Mouse (Mus musculus) hindbrain, embryonic 12.5 days (tissue): Measurements from ENCODE around the gene Myo15b. TPM values are rescaled to one million over a fixed set of nuclear protein-coding genes. Genes with fewer than 3 reads are reported as not detected.

ENCODE experiments used
- ATAC-seq: fragments of 200-750 bp; cut with Nextera tagmentation; 2 replicates; pipeline ENCODE4 v1.8.0; 2017; ENCODE audit warnings: moderate TSS enrichment; ENCODE audit not compliant: low FRiP score
- H3K27ac ChIP-seq: fragments of 300-500 bp; sonication (generic); 2 replicates; pipeline ENCODE4 v1.5.1; 2016; ENCODE audit warnings: mild to moderate bottlenecking
- H3K27me3 ChIP-seq: fragments of 300-500 bp; sonication (generic); 2 replicates; pipeline ENCODE4 v1.6.1; 2016; ENCODE audit warnings: mild to moderate bottlenecking
- H3K36me3 ChIP-seq: fragments of 300-500 bp; sonication (generic); 2 replicates; pipeline ENCODE4 v1.6.1; 2016; ENCODE audit warnings: mild to moderate bottlenecking
- H3K4me1 ChIP-seq: fragments of 300-500 bp; sonication (generic); 2 replicates; pipeline ENCODE4 v1.6.1; 2016
- H3K4me2 ChIP-seq: fragments of 300-500 bp; sonication (generic); replicated peaks from 2 replicates; pipeline ENCODE4 v1.6.1; 2016; ENCODE audit warnings: mild to moderate bottlenecking
- H3K4me3 ChIP-seq: fragments of 300-500 bp; sonication (generic); 2 replicates; pipeline ENCODE4 v1.5.1; 2016; ENCODE audit warnings: mild to moderate bottlenecking
- H3K9ac ChIP-seq: fragments of 300-500 bp; sonication (generic); 2 replicates; pipeline ENCODE4 v1.6.1; 2016; ENCODE audit warnings: mild to moderate bottlenecking, moderate library complexity
- H3K9me3 ChIP-seq: fragments of 300-500 bp; sonication (generic); replicated peaks from 2 replicates; pipeline ENCODE4 v1.6.1; 2016; ENCODE audit warnings: mild to moderate bottlenecking
- WGBS: fragments of 180-500 bp; shearing (Covaris S2); methylation state at CpG from one replicate; pipeline ENCODE4 v1.1.7; 2016; 5-methylcytosine and 5-hydroxymethylcytosine counted together
- polyA plus RNA-seq: library from polyadenylated mRNA; unstranded; fragments of >200 nt; fragmentation: Nextera tagmentation; extraction: Ambion mirVana; gene quantifications from 2 replicates; pipeline ENCODE4 v1.2.1, GENCODE M21; 2016

The Myo15b gene
- polyA plus RNA-seq, 1 experiment from 2014 or later: 0.12 TPM

DNA sequence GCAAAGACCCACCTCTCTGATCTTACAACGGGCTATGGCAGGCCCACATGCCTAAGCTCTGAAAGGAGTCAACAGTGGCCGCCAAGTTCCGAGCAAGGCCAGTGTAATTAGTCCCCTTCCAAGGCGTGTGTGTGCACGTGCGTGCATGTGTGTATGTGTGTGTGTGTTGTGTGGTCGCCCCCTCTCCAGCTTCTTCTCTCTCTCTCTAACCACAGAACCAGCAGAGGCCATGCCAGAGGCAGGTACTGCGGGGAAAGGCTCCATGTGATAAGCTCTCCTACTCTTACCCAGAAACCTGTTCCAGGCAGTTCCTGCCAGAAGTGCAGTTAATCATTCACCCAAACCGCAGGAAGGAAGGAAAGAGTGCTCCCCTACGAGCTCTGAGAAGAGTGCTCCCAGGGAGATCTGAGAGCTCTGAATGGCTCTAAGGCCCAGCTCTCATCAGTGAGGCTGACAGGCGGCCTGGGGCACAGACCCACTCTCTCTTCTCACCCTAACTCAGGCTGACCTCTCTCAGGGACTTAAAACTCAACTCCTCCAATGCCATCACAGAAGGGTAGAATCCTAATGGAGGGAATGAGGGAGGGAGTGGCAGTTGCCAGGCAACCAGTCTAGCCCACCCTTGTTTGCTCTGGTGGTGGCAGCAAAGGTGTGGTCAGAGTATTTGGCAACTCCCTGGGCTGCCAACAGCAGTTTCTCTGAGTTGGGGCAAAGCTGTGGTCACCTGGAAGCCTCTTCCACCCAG, 53.6 kb downstream of the Myo15b start, which contains the start of gene Smim6:
Gene Smim6, plus strand, starts transcription at position 386 of the 745 bp plus-strand sequence.
- Histone ChIP-seq H3K4me2 (no peak within 1 kb of the TSS), H3K27ac (no peak within 1 kb of the TSS), H3K4me1 (no peaks in the 10 kb centered on the region), H3K4me3 (no peak within 1 kb of the TSS), H3K27me3 (no peaks in the 10 kb centered on the region), H3K9ac (no peak within 1 kb of the TSS), H3K9me3 (no peaks in the 10 kb centered on the region), H3K36me3 (peaks cover 59% of the 10 kb centered on the region)
- ATAC-seq: no peak
- 83% methylated on average over 11 of the region's 11 CpGs for WGBS

DNA sequence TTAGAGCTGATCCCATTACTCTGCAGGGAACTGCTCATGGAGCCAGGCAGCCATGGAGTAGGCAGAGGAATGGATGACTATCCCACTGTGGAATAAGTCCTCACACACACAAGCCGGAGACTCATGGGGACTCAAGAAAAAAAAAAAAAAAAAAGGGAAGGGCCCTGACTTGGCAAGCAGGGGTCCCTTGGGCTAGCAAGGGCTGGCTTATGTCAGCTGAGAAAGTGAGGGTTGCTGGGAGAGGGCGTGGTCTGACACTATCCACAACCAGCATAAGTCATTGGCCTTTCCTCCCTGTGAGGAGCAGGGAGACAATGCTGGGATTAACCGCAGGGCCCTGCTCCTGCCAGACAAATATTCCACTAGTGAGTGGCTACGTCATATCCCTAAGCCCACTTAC, 58.4 kb downstream of the Myo15b start:
- Histone ChIP-seq H3K9ac (no peak overlapping the region), H3K9me3 (no peaks in the 10 kb centered on the region), H3K36me3 (peaks cover 50% of the 10 kb centered on the region), H3K27me3 (no peaks in the 10 kb centered on the region), H3K27ac (no peak overlapping the region), H3K4me1 (no peaks in the 10 kb centered on the region), H3K4me3 (no peak overlapping the region), H3K4me2 (no peak overlapping the region)
- ATAC-seq: no peak
- 87% methylated on average over 4 of the region's 4 CpGs for WGBS

DNA sequence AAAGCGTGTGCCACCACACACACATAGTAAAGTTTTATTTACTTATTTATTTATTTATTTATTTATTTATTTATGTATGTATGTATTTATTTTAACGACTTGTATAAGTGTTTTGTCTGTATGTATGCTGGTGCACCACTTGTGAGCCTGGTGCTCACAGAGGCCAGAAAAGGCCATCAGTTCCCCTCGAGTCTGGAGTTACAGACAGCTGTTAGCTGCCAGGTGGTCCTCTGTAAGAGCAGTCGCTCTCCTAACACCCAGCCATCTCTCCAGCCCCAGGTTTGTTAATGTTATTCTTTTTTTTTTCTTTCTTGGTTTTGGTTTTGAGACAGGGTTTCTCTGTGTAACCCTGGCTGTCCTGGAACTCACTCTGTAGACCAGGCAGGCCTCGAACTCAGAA, 60.4 kb downstream of the Myo15b start:
- no peak for ATAC-seq
- Histone ChIP-seq H3K4me1 (no peaks in the 10 kb centered on the region), H3K9me3 (no peaks in the 10 kb centered on the region), H3K9ac (no peak overlapping the region), H3K36me3 (peaks cover 47% of the 10 kb centered on the region), H3K27me3 (no peaks in the 10 kb centered on the region), H3K27ac (no peak overlapping the region), H3K4me2 (no peak overlapping the region), H3K4me3 (no peak overlapping the region)
- 88% methylated on average over 5 of the region's 5 CpGs for WGBS

DNA sequence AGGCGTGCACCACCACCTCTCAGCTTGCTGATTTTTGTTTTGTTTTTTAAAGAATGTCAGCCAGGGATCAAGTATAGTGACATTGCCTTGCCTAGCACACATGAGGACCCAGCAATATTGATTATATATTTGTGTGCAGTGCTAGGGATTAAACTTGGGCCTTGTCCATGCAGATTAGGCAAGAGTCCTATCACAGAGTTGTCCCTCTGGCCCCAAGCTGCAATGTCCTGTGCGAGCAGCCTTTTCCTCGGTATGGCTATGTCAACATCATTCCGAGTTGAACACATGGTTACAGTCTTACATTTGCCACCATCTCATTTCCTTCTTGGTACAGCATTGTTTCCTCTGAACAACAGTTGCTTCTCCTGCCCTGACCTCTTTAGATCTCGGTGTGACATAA, 60.9 kb downstream of the Myo15b start:
- ATAC-seq: no peak
- Histone ChIP-seq H3K27ac (no peak overlapping the region), H3K4me2 (no peak overlapping the region), H3K9ac (no peak overlapping the region), H3K27me3 (no peaks in the 10 kb centered on the region), H3K9me3 (no peaks in the 10 kb centered on the region), H3K4me3 (no peak overlapping the region), H3K36me3 (peaks cover 46% of the 10 kb centered on the region), H3K4me1 (no peaks in the 10 kb centered on the region)
- 88% methylated on average over 5 of the region's 5 CpGs for WGBS

DNA sequence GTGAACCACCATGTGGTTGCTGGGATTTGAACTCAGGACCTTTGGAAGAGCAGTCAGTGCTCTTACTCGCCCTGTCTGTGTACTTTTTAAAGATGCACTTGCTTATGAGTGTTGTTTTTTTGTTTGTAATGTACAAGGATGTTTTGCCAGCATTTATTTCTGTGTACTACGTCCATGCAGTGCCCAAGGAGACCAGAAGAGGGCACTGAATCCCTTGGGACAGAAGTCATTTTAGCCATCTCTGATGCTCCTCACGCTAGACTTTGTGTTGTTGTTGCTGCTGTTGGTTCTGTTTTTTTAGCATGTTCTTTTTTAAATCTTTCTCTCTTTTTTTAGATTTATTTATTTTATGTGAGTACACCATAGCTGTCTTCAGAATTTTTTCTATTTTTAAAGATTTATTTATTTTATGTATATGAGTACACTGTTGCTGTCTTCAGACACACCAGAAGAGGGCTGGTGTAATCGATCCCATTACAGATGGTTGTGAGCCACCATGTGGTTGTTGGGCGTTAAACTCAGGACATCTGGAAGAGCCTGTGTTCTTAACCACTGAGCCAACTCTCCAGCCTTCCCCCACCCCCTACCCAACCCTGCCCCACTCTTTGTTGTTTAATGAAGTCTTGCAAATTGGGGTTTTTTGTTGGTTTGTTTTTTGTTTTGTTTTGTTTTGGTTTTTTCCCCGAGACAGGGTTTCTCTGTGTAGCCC, 62.1 kb downstream of the Myo15b start:
- no peak for ATAC-seq
- Histone ChIP-seq H3K9ac (no peak overlapping the region), H3K4me1 (no peaks in the 10 kb centered on the region), H3K9me3 (no peaks in the 10 kb centered on the region), H3K4me2 (no peak overlapping the region), H3K36me3 (peaks cover 49% of the 10 kb centered on the region), H3K27ac (no peak overlapping the region), H3K4me3 (no peak overlapping the region), H3K27me3 (no peaks in the 10 kb centered on the region)
- 47% methylated on average over 6 of the region's 6 CpGs for WGBS

DNA sequence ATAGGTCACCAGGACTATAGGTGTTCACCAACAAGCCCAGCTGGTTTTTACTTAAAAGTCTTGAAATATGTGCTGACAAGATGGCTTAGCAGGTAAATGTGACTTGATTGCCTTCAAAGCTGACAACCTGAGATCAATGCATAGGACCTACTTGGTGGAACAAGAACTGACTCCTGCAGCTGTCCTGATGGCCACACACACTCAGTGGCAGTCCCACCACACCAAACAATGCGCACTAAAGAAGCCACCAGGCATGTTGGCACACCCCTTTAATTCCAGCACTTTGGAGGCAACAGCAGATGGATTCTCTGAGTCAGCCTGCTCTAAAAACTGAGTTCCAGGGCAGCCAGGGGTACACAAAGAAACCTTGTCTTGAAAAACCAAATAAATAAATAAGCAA, 63.8 kb downstream of the Myo15b start:
- no peak for ATAC-seq
- H3K4me3 ChIP-seq: no peak overlapping the region
- 90% methylated on average over 1 of the region's 1 CpGs for WGBS

DNA sequence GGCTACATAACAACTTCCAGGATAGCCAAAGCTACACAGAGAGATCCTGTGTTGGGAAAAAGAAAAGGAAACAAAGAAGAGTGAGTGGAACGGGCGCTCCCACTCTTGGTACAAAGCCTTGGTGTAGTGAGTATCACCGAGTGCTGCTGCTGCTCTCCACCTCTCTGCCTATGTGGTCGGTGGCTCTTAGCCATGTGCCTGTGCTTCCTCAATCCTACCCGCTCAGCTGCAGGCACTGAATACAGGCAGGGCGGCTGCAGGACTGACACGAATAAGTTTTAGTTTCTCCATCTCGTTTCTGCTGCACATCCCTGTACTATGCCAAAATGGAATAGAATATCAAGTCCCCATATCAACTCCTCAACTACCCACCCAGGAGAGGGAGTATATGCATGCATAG, 70.8 kb downstream of the Myo15b start:
- H3K9me3 ChIP-seq: no peaks in the 10 kb centered on the region
- no peak overlapping the region for H3K4me3 ChIP-seq
- no peaks in the 10 kb centered on the region for H3K27me3 ChIP-seq
- peaks cover 40% of the 10 kb centered on the region for H3K36me3 ChIP-seq
- H3K9ac ChIP-seq: no peak overlapping the region
- peaks cover 15% of the 10 kb centered on the region for H3K4me1 ChIP-seq
- 95% methylated on average over 8 of the region's 8 CpGs for WGBS
- H3K4me2 ChIP-seq: no peak overlapping the region
- no peak overlapping the region for H3K27ac ChIP-seq
- ATAC-seq: no peak

More for the DNA sequence above, 63.8 kb downstream of the Myo15b start:
- Histone ChIP-seq H3K9me3 (no peaks in the 10 kb centered on the region), H3K9ac (no peak overlapping the region), H3K4me2 (no peak overlapping the region), H3K27me3 (no peaks in the 10 kb centered on the region), H3K36me3 (peaks cover 39% of the 10 kb centered on the region), H3K4me1 (no peaks in the 10 kb centered on the region), H3K27ac (no peak overlapping the region)

DNA sequence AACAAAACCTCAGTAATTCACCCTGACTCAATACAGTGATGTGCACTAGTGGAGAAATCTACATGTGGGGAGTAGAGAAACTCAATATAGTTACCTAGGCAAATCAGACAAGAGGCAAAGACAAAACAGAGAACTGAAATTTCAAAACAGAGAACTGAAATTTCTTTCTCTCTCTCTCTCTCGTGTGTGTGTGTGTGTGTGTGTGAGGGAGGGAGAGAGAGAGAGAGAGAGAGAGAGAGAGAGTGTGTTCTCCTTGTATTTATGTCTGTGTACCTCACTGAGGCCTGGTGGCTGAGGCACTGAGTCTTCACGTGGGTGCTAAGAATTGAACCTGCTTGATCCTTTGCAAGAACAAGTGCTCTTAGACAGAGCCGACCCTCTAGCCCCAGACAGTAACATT, 71.6 kb downstream of the Myo15b start:
- Histone ChIP-seq H3K27me3 (no peaks in the 10 kb centered on the region), H3K36me3 (peaks cover 34% of the 10 kb centered on the region), H3K9me3 (no peaks in the 10 kb centered on the region), H3K27ac (no peak overlapping the region), H3K4me3 (no peak overlapping the region), H3K4me1 (peaks cover 23% of the 10 kb centered on the region), H3K9ac (no peak overlapping the region), H3K4me2 (no peak overlapping the region)
- no peak for ATAC-seq
- WGBS: 81% methylated on average over 2 of the region's 3 CpGs

DNA sequence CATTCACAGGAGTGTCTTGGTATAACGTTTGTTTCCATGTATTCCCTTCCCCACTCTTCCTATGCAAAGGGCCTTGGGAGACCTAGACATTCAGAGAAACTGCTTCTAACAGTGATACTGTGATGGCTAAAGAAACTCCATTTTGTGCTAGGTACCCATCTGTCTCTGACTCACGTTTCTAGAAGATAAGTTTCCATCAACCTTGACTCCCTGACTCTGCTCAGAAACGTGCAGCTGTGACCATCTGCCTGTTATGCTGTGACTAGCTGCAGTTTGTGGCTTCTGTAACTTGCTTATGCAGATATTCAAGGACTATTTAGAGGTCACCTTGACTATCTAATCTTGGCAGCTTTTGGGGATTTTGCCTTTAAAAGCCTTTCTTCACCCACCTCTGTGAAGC, 73.0 kb downstream of the Myo15b start:
- Histone ChIP-seq H3K9ac (no peak overlapping the region), H3K36me3 (peaks cover 37% of the 10 kb centered on the region), H3K27me3 (no peaks in the 10 kb centered on the region), H3K9me3 (no peaks in the 10 kb centered on the region), H3K4me1 (peaks cover 28% of the 10 kb centered on the region), H3K4me2 (no peak overlapping the region), H3K27ac (no peak overlapping the region), H3K4me3 (no peak overlapping the region)
- 65% methylated on average over 3 of the region's 3 CpGs for WGBS
- ATAC-seq: no peak

DNA sequence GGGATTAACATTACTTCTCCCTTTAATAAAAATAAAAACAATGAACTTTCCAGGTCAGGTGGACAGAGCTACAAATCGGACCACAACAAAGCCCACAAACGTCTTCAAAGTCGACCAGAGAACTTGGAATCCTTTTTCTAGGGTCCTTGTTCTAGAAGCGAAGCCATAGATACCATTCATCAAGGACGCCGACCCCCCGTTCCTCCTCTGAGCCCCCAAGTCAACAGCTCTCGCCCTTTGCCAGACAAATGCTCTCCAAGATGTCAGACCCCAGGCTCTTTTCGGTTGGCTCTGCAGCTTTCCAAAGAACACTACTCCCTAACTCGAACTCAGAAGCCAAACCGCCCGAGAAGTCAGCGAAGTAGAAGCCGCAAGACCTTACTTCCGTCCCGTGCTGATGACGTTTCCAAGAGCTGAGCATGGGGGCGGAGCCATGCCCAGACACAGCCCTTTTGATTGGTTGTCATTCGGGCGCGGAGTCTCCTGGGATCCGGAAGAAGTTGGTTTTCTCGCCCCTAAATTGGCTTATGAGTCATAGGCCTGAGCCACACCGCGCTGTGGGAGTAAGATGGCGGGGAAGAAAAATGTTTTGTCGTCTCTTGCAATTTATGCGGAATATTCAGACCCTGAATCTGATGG, 75.0 kb downstream of the Myo15b start, which contains the start of the genes Sap30bp and Recql5:
Gene Sap30bp, plus strand, starts transcription at position 175 of the 639 bp plus-strand sequence.
Gene Recql5, minus strand, starts transcription at position 370 of the 639 bp plus-strand sequence.
- no peaks in the 10 kb centered on the region for H3K9me3 ChIP-seq
- H3K4me1 ChIP-seq: peaks cover 28% of the 10 kb centered on the region
- ATAC-seq: peak; percentile 99
- peak within 1 kb of the TSS; percentile 89 for H3K4me3 ChIP-seq
- WGBS: under 1% methylated on average over 28 of the region's 28 CpGs
- H3K9ac ChIP-seq: peak within 1 kb of the TSS; percentile 80
- peak within 1 kb of the TSS; percentile 8; the same call in 1 of the 2 replicates for H3K27ac ChIP-seq
- peaks cover 41% of the 10 kb centered on the region for H3K36me3 ChIP-seq
- H3K4me2 ChIP-seq: peak within 1 kb of the TSS; percentile 87
- H3K27me3 ChIP-seq: no peaks in the 10 kb centered on the region

DNA sequence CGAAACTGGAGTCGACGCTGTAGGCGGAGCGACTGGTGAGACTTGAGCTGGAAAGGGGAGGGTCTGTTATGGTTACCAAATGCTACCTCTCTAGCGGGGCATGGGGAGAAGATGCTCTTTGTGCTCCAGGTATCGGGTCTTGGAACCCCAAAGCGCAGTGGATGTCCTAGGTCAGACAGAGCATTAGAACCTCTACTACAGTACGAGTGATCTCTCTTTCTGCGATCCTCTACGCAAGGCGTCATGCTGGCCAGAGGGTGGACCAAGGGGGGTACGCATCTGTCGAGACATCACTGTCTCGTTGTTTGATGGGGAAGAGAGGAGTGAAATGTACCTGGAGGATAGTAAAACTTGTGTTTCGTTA, 75.5 kb downstream of the Myo15b start:
- Histone ChIP-seq H3K27me3 (no peaks in the 10 kb centered on the region), H3K4me2 (peak overlapping the region; percentile 87), H3K4me1 (peaks cover 28% of the 10 kb centered on the region), H3K27ac (peak overlapping the region; percentile 8; the same call in 1 of the 2 replicates), H3K36me3 (peaks cover 38% of the 10 kb centered on the region), H3K9ac (peak overlapping the region; percentile 80), H3K4me3 (peak overlapping the region; percentile 89), H3K9me3 (no peaks in the 10 kb centered on the region)
- 0% methylated on average over 16 of the region's 16 CpGs for WGBS
- ATAC-seq: peak; percentile 71

DNA sequence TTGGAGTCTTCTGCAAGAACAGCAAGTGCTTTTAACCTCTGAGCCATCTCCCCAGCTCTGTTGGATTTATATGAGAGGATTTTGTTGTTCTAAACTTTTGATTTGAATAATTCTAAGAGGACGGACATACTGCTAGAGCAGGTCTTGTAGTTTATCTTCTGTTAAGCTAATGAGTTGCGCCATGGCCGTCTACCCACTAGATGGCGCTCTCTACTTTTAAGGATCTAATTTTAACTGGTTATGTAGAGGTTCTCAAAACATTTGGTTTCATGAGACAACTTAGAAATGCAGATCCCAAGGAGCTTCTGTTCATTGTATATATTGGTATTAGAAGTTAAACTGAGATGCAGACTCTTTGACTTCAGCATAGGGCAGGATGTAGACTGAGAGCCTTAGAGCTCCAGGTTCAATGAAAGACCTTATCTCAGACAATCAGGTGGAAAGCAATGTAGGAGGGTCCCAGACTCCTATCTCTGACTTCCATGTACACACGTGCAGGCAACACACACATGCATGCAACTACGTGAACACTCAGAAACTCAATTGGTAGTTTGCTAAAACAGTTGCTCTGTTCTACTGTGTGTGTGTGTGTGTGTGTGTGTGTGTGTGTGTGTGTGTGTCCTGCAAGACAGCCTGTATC, 81.6 kb downstream of the Myo15b start:
- Histone ChIP-seq H3K4me3 (no peak overlapping the region), H3K4me1 (peaks cover 5% of the 10 kb centered on the region), H3K27me3 (no peaks in the 10 kb centered on the region), H3K36me3 (peaks cover 82% of the 10 kb centered on the region), H3K9me3 (no peaks in the 10 kb centered on the region), H3K9ac (no peak overlapping the region), H3K27ac (no peak overlapping the region), H3K4me2 (no peak overlapping the region)
- 43% methylated on average over 6 of the region's 6 CpGs for WGBS
- no peak for ATAC-seq
